Mouse (Mus musculus) NIH3T3 (cell line): ENCODE results near the gene Slc39a13.
A peak's percentile ranks its signal among the peaks of the same experiment; 100 is the strongest.
"Not testable (repeated sequence)": the region's sequence is repeated elsewhere in the genome, so short reads cannot be mapped to it uniquely, and the experiment has no call there.

Experiments used
- DNase-seq: peaks from one replicate; pipeline ENCODE4 v3.0.0-alpha.2; 2012; ENCODE audit warnings: low read depth

Slc39a13 gene

GRCm38 (mm10) chr2:91064211-91064610, 6.0 kb downstream of the Slc39a13 start:
- no peak for DNase-seq

GRCm38 (mm10) chr2:91062779-91063606, 7.2 kb downstream of the Slc39a13 start:
- DNase-seq = no peak

- peak; percentile 93 for DNase-seq
These were observed 8.3 kb downstream of the Slc39a13 start for GRCm38 (mm10) chr2:91061849-91062481.

- peak; percentile 56 for DNase-seq
These were observed 9.5 kb downstream of the Slc39a13 start for GRCm38 (mm10) chr2:91060544-91061355.

- DNase-seq = no peak
These were observed 10.8 kb downstream of the Slc39a13 start for GRCm38 (mm10) chr2:91059376-91059775.

GRCm38 (mm10) chr2:91058435-91058834, 11.8 kb downstream of the Slc39a13 start:
- DNase-seq = no peak

GRCm38 (mm10) chr2:91053934-91054382, 16.3 kb downstream of the Slc39a13 start, which contains the start of gene Psmc3:
Psmc3 (plus strand) TSS chr2:91054009.
- DNase-seq = peak; percentile 96

GRCm38 (mm10) chr2:91053181-91053933, 16.9 kb downstream of the Slc39a13 start:
- no peak for DNase-seq

GRCm38 (mm10) chr2:91052752-91053151, 17.5 kb downstream of the Slc39a13 start:
- peak; percentile 66 for DNase-seq

- DNase-seq = no peak
These were observed 18.3 kb downstream of the Slc39a13 start for GRCm38 (mm10) chr2:91051917-91052316.

GRCm38 (mm10) chr2:91047359-91047758, 22.9 kb downstream of the Slc39a13 start:
- DNase-seq = no peak

GRCm38 (mm10) chr2:91045805-91046204, 24.4 kb downstream of the Slc39a13 start:
- DNase-seq = not testable (repeated sequence)

GRCm38 (mm10) chr2:91044727-91045126, 25.5 kb downstream of the Slc39a13 start:
- DNase-seq = no peak

GRCm38 (mm10) chr2:91042651-91043398, 27.4 kb downstream of the Slc39a13 start:
- DNase-seq = no peak

GRCm38 (mm10) chr2:91041786-91042185, 28.4 kb downstream of the Slc39a13 start:
- no peak for DNase-seq

GRCm38 (mm10) chr2:91035385-91035784, 34.8 kb downstream of the Slc39a13 start, which contains the start of gene Rapsn:
Rapsn (plus strand) TSS chr2:91035620.
- DNase-seq = no peak

GRCm38 (mm10) chr2:91033000-91033399, 37.2 kb downstream of the Slc39a13 start:
- DNase-seq = peak; percentile 37

- DNase-seq = no peak
These were observed 39.0 kb downstream of the Slc39a13 start for GRCm38 (mm10) chr2:91031216-91031615.

GRCm38 (mm10) chr2:91027391-91028214, 42.6 kb downstream of the Slc39a13 start:
- peak; percentile 90 for DNase-seq

- DNase-seq = no peak
These were observed 43.7 kb downstream of the Slc39a13 start for GRCm38 (mm10) chr2:91026491-91026890.
